Comparison of ENCODE assay signal across 20 mouse cellular contexts in genomic region chr16:49505271-49505670, GRCm38 (mm10).
DNase-seq lines count a peak whose midpoint lies in the region; ATAC-seq and TF ChIP-seq lines count a peak whose summit lies in the region.
"Had no signal": no experiment of that assay in that cellular context is flagged by ENCODE, and none has a peak within 500 bp of the region (broad histone marks: within the 10 kb centered on the region; RNA-seq: fewer than 3 reads in every experiment).

No protein-coding gene starts in this region.

- no peak for TF ChIP-seq CTCF in kidney, adult 2 months (conservative IDR thresholded peaks at IDR 0.05; ENCODE audit: insufficient read depth, insufficient read length, low read depth, low read length)

- TF ChIP-seq POLR2A in kidney, adult 2 months (IDR thresholded peaks at IDR 0.05; ENCODE audit: low read depth, low read length) = no peak

- ATAC-seq in liver, embryonic 15.5 days (ENCODE audit: insufficient read depth) = peak; percentile 31; the same call in 1 of the 2 replicates
- ATAC-seq: activated CD4-positive, CD25-positive, alpha-beta regulatory T cell, adult 4 months had no signal

- H3K27me3 ChIP-seq in kidney, adult 2 months (replicated peaks; ENCODE audit: control insufficient read depth, insufficient read depth, low read length) = no peaks in the 10 kb centered on the region
- no peaks in the 10 kb centered on the region for H3K27me3 ChIP-seq in liver, embryonic 15.5 days
- H3K27me3 ChIP-seq: embryonic facial prominence, embryonic 12.5 days; hindbrain, embryonic 13.5 days; limb, embryonic 15.5 days had no signal

- H3K9ac ChIP-seq in liver, embryonic 15.5 days = no peak overlapping the region
- H3K9ac ChIP-seq: embryonic facial prominence, embryonic 12.5 days; hindbrain, embryonic 13.5 days; limb, embryonic 15.5 days had no signal

- H3K27ac ChIP-seq in kidney, adult 2 months (ENCODE audit: insufficient read depth, low read depth, low read length) = no peak overlapping the region
- H3K27ac ChIP-seq in liver, embryonic 15.5 days (replicated peaks) = no peak overlapping the region
- H3K27ac ChIP-seq: embryonic facial prominence, embryonic 12.5 days; hindbrain, embryonic 13.5 days; limb, embryonic 15.5 days had no signal

- no peaks in the 10 kb centered on the region for H3K9me3 ChIP-seq in liver, embryonic 15.5 days (replicated peaks)
- H3K9me3 ChIP-seq: embryonic facial prominence, embryonic 12.5 days; hindbrain, embryonic 13.5 days; limb, embryonic 15.5 days had no signal

- no peaks in the 10 kb centered on the region for H3K36me3 ChIP-seq in kidney, adult 2 months (ENCODE audit: control insufficient read depth, insufficient read depth, low read length)
- no peaks in the 10 kb centered on the region for H3K36me3 ChIP-seq in liver, embryonic 15.5 days (replicated peaks)
- H3K36me3 ChIP-seq: embryonic facial prominence, embryonic 12.5 days; hindbrain, embryonic 13.5 days; limb, embryonic 15.5 days had no signal

- H3K4me1 ChIP-seq in kidney, adult 2 months (ENCODE audit: control insufficient read depth, insufficient read depth, low read length) = no peaks in the 10 kb centered on the region
- no peaks in the 10 kb centered on the region for H3K4me1 ChIP-seq in liver, embryonic 15.5 days (replicated peaks)
- H3K4me1 ChIP-seq: embryonic facial prominence, embryonic 12.5 days; hindbrain, embryonic 13.5 days; limb, embryonic 15.5 days had no signal

- no peak overlapping the region for H3K4me3 ChIP-seq in kidney, adult 2 months (ENCODE audit: insufficient read depth, low read depth, low read length)
- no peak overlapping the region for H3K4me3 ChIP-seq in liver, embryonic 15.5 days (replicated peaks)
- H3K4me3 ChIP-seq: embryonic facial prominence, embryonic 12.5 days; hindbrain, embryonic 13.5 days; limb, embryonic 15.5 days had no signal

- peak; percentile 16 for DNase-seq in kidney, adult 2 months
- DNase-seq in kidney, adult 9 months = no peak
- peak; percentile 38 for DNase-seq in 416B (ENCODE audit: low read depth)
- peak; percentile 8 for DNase-seq in lung, postnatal 14 days
- DNase-seq in ovary, postnatal 14 days (ENCODE audit: low spot score) = no peak
- DNase-seq in cerebellum, adult 9-11 months = no peak
- DNase-seq: adrenal gland, postnatal 25 days; cerebellum, adult 11 months; cerebellum, postnatal 10 days; gastrocnemius, postnatal 36 days; left cerebral cortex, postnatal 4 days; midbrain, embryonic 14.5 days; right cerebral cortex, postnatal 25 days; spleen, adult 18-20 months; thymus, postnatal 14 days had no signal

- WGBS in kidney, adult 2 months = 37% methylated on average over 9 of the region's 9 CpGs
- WGBS in liver, embryonic 15.5 days (ENCODE audit: insufficient replicate concordance) = 59% methylated on average over 9 of the region's 9 CpGs

- H3K4me2 ChIP-seq in liver, embryonic 15.5 days = no peak overlapping the region
- H3K4me2 ChIP-seq: embryonic facial prominence, embryonic 12.5 days; hindbrain, embryonic 13.5 days; limb, embryonic 15.5 days had no signal

Comparison
In these comparisons a context has a peak if more than half of its experiments do, and no peak if none do; other contexts are left out.
1. DNase-seq: peak in kidney, adult 2 months (single experiment), 416B (single experiment) and lung, postnatal 14 days (single experiment); none in kidney, adult 9 months (single experiment), ovary, postnatal 14 days (single experiment) and cerebellum, adult 9-11 months (single experiment).